Mouse (Mus musculus): ENCODE results near the gene Tmem205. TPM values are rescaled to one million over a fixed set of nuclear protein-coding genes. Genes with fewer than 3 reads are reported as not detected.
A peak's percentile ranks its signal among the peaks of the same experiment; 100 is the strongest.

The Tmem205 gene
- polyA plus RNA-seq, 1 experiment from 2014 or later: 36.9 TPM

DNA sequence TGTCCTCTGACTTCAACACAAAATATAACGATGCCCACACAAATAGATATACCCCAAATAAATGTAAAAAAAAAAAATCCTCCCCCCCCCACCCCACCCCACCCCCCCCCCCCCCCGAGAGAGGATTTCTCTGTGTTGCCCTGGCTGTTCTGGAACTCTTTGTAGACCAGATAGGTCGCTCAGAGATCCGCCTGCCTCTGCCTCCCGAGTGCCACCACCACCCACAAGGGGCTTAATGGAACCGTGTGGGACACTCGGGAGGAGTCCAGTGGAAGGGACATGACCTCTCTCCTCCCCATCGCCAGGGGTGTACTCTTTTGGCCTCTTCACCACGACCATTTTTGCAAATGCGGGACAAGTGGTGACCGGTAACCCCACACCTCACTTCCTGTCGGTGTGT, 15.7 kb upstream of the Tmem205 start:
- H3K36me3 ChIP-seq: peaks cover 21% of the 10 kb centered on the region; the same call in 1 of the 2 replicates
- H3K27ac ChIP-seq (replicated peaks): no peak overlapping the region
- H3K9me3 ChIP-seq: no peaks in the 10 kb centered on the region
- H3K9ac ChIP-seq (replicated peaks): no peak overlapping the region
- no peak for ATAC-seq (ENCODE audit: low FRiP score, low read depth)
- H3K4me2 ChIP-seq (replicated peaks): no peak overlapping the region
- no peak overlapping the region for H3K4me3 ChIP-seq
- 81% methylated on average over 12 of the region's 12 CpGs for WGBS
- H3K4me1 ChIP-seq: peaks cover 19% of the 10 kb centered on the region
- H3K27me3 ChIP-seq: peaks cover 22% of the 10 kb centered on the region

- peaks cover 20% of the 10 kb centered on the region for H3K4me1 ChIP-seq
- H3K27me3 ChIP-seq: peaks cover 8% of the 10 kb centered on the region; the same call in 1 of the 2 replicates
- no peak overlapping the region for H3K27ac ChIP-seq (replicated peaks)
- ATAC-seq (ENCODE audit: low FRiP score, low read depth): no peak
- H3K36me3 ChIP-seq: peaks cover 18% of the 10 kb centered on the region; the same call in 1 of the 2 replicates
- peak overlapping the region; percentile 67 for H3K4me3 ChIP-seq
- WGBS: 87% methylated on average over 4 of the region's 4 CpGs
- no peaks in the 10 kb centered on the region for H3K9me3 ChIP-seq
- peak overlapping the region; percentile 74 for H3K4me2 ChIP-seq (replicated peaks)
- 0 out of 2 replicates have a peak overlapping the region, but pooled peaks have one; percentile 37 for H3K9ac ChIP-seq (replicated peaks)
Measured at GRCm38 (mm10) chr9:21938234-21938855, 11.0 kb upstream of the Tmem205 start.

GRCm38 (mm10) chr9:21937711-21938175, 10.4 kb upstream of the Tmem205 start:
- Histone ChIP-seq H3K27me3 (0 out of 2 replicates have a peak, but pooled peaks cover 6% of the 10 kb centered on the region), H3K4me3 (peak overlapping the region; percentile 67), H3K4me1 (peaks cover 20% of the 10 kb centered on the region), H3K36me3 (peaks cover 18% of the 10 kb centered on the region; the same call in 1 of the 2 replicates), H3K9me3 (no peaks in the 10 kb centered on the region), H3K4me2 (replicated peaks) (peak overlapping the region; percentile 74), H3K27ac (replicated peaks) (no peak overlapping the region), H3K9ac (replicated peaks) (peak overlapping the region; percentile 78)
- WGBS: 77% methylated on average over 4 of the region's 4 CpGs
- ATAC-seq (ENCODE audit: low FRiP score, low read depth): peak; percentile 1; the same call in 1 of the 2 replicates

DNA sequence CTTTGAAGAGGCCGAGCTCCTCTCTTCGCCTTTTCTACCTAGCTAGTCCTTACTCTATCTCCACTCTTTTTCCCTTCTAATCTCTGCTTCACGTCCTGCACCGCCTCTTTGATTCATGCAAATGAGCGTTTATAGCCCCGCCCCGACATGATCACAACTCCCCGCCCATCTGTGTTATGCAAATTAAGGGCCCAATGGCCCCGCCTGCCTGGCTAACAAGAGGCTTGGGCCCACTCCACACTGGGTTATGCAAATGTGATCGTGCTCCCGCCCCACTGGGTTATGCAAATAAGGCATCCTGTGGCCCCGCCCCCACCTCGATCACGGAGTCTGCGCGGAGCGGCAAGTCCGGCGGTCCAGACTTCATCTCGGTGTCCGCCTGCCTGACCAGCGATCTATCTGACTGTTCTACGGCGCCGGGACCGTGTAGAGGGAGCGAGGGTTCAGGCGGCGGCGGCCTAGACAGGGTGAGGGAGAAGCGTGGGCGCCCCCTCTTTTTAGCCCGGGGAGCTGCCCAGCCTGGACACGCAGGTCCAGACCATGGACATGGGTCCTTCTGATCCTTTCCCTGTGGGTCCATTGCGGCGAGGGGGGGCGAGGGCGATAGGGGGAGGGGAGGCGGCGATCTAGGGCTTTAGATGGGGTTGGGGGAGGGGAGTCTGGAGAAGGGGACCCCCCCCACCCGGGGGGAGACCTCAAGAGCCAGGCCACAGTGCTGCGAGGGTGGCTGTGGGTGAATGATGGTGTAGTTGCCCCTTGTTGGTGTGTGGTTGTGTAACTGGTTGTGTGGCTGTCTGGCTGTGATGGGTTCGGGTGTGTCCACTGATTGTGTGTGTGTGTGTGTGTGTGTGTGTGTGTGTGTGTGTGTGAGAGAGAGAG, 9.6 kb upstream of the Tmem205 start, which contains the start of gene Plppr2:
Plppr2 (plus strand) TSS at position 342 of the 879 bp plus-strand sequence.
- Histone ChIP-seq H3K27ac (replicated peaks) (peak within 1 kb of the TSS; percentile 83), H3K36me3 (peaks cover 18% of the 10 kb centered on the region; the same call in 1 of the 2 replicates), H3K9me3 (no peaks in the 10 kb centered on the region), H3K27me3 (0 out of 2 replicates have a peak, but pooled peaks cover 6% of the 10 kb centered on the region), H3K4me2 (replicated peaks) (peak within 1 kb of the TSS; percentile 74), H3K9ac (replicated peaks) (peak within 1 kb of the TSS; percentile 78), H3K4me1 (peaks cover 20% of the 10 kb centered on the region), H3K4me3 (peak within 1 kb of the TSS; percentile 67)
- 3% methylated on average over 40 of the region's 43 CpGs for WGBS
- ATAC-seq (ENCODE audit: low FRiP score, low read depth): peak; percentile 94

GRCm38 (mm10) chr9:21935466-21936131, 8.2 kb upstream of the Tmem205 start:
- H3K36me3 ChIP-seq: 0 out of 2 replicates have a peak, but pooled peaks cover 10% of the 10 kb centered on the region
- H3K9me3 ChIP-seq: no peaks in the 10 kb centered on the region
- H3K27ac ChIP-seq (replicated peaks): no peak overlapping the region
- H3K4me3 ChIP-seq: no peak overlapping the region
- H3K9ac ChIP-seq (replicated peaks): no peak overlapping the region
- peaks cover 20% of the 10 kb centered on the region for H3K4me1 ChIP-seq
- H3K4me2 ChIP-seq (replicated peaks): peak overlapping the region; percentile 74; the same call in 1 of the 2 replicates
- no peak for ATAC-seq (ENCODE audit: low FRiP score, low read depth)
- WGBS: 86% methylated on average over 7 of the region's 7 CpGs
- H3K27me3 ChIP-seq: peaks cover 6% of the 10 kb centered on the region; the same call in 1 of the 2 replicates

DNA sequence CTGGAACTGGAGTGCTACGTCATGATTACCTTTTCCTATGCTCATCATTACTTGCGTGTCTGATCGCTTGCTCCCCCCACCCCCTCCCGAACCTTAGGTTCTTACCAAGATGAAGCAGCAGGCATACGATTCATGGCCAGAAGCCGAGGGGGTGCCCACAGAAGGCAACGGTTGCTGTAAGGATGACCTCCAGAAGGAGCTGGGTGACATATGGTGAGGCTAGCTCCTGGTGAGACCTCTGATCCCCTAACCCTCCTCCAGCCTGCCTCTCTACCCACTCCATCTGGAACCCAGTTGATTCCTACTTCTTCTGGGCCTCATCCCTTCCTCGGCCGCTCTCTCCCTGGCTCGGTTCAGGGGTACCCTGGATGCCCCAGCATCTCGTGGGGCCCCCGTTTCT, 6.7 kb upstream of the Tmem205 start:
- Histone ChIP-seq H3K27me3 (peaks cover 6% of the 10 kb centered on the region; the same call in 1 of the 2 replicates), H3K27ac (replicated peaks) (no peak overlapping the region), H3K4me3 (no peak overlapping the region), H3K4me1 (peaks cover 18% of the 10 kb centered on the region), H3K36me3 (0 out of 2 replicates have a peak, but pooled peaks cover 3% of the 10 kb centered on the region), H3K4me2 (replicated peaks) (no peak overlapping the region), H3K9me3 (no peaks in the 10 kb centered on the region), H3K9ac (replicated peaks) (no peak overlapping the region)
- 86% methylated on average over 12 of the region's 12 CpGs for WGBS
- no peak for ATAC-seq (ENCODE audit: low FRiP score, low read depth)

GRCm38 (mm10) chr9:21932445-21933137, 5.2 kb upstream of the Tmem205 start:
- peaks cover 6% of the 10 kb centered on the region; the same call in 1 of the 2 replicates for H3K27me3 ChIP-seq
- WGBS: 64% methylated on average over 12 of the region's 12 CpGs
- no peaks in the 10 kb centered on the region for H3K36me3 ChIP-seq
- no peak overlapping the region for H3K4me3 ChIP-seq
- peaks cover 7% of the 10 kb centered on the region for H3K4me1 ChIP-seq
- H3K9me3 ChIP-seq: no peaks in the 10 kb centered on the region
- no peak overlapping the region for H3K27ac ChIP-seq (replicated peaks)
- H3K4me2 ChIP-seq (replicated peaks): no peak overlapping the region
- H3K9ac ChIP-seq (replicated peaks): no peak overlapping the region
- no peak for ATAC-seq (ENCODE audit: low FRiP score, low read depth)

DNA sequence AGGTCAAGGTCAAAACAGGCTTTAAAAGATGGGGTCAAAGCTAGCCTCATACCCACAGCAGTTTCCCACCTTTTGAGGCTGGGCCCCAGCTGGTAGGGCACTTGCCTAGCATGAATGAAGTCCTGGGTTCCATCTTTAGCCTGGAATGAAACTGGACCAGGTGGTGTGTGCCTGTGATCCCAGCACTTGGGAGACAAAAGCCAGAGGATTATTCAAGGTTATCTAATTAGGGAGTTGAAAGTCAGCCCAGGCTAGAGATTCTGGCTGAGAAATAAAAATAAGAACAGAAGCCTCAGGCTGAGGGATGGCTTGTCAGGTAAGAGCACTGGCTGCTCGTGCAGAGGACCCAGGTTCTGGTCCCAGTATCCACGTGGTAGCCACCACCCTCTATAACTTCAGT, 4.7 kb upstream of the Tmem205 start:
- Histone ChIP-seq H3K27ac (replicated peaks) (no peak overlapping the region), H3K27me3 (peaks cover 6% of the 10 kb centered on the region; the same call in 1 of the 2 replicates), H3K4me2 (replicated peaks) (no peak overlapping the region), H3K9ac (replicated peaks) (no peak overlapping the region), H3K36me3 (no peaks in the 10 kb centered on the region), H3K4me1 (peaks cover 5% of the 10 kb centered on the region; the same call in 1 of the 2 replicates), H3K9me3 (no peaks in the 10 kb centered on the region), H3K4me3 (no peak overlapping the region)
- 65% methylated on average over 2 of the region's 2 CpGs for WGBS
- no peak for ATAC-seq (ENCODE audit: low FRiP score, low read depth)

GRCm38 (mm10) chr9:21929208-21929607, 1.9 kb upstream of the Tmem205 start:
- Histone ChIP-seq H3K9ac (replicated peaks) (no peak overlapping the region), H3K36me3 (0 out of 2 replicates have a peak, but pooled peaks cover 5% of the 10 kb centered on the region), H3K9me3 (no peaks in the 10 kb centered on the region), H3K4me2 (replicated peaks) (no peak overlapping the region), H3K4me1 (peaks cover 15% of the 10 kb centered on the region), H3K27me3 (peaks cover 3% of the 10 kb centered on the region; the same call in 1 of the 2 replicates), H3K4me3 (no peak overlapping the region), H3K27ac (replicated peaks) (no peak overlapping the region)
- no peak for ATAC-seq (ENCODE audit: low FRiP score, low read depth)
- 85% methylated on average over 3 of the region's 3 CpGs for WGBS

DNA sequence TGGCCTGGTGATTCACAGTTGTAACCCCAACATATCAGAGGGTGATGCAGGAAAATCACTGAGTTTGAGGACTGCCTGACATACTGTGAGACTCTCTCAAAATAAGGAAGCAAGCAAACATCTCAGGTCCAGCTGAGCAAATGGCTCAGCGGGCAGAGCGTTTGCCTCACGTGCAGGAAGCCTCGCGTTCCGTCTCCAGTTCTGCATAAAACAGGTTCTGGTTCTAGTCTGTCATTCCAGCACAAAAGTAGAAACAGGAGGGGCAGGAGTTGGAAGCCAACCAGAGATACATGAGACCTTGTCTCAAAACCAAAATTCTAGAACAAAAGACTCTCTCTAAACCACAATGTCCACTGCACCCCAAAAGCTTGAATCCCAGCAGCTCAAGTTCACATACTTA, 572 bp downstream of the Tmem205 start:
- Histone ChIP-seq H3K9me3 (no peaks in the 10 kb centered on the region), H3K9ac (replicated peaks) (peak overlapping the region; percentile 72), H3K27ac (replicated peaks) (peak overlapping the region; percentile 61), H3K4me1 (peaks cover 15% of the 10 kb centered on the region), H3K27me3 (no peaks in the 10 kb centered on the region; the same call in 1 of the 2 replicates), H3K4me3 (peak overlapping the region; percentile 53), H3K36me3 (0 out of 2 replicates have a peak, but pooled peaks cover 5% of the 10 kb centered on the region), H3K4me2 (replicated peaks) (peak overlapping the region; percentile 68)
- no peak for ATAC-seq (ENCODE audit: low FRiP score, low read depth)
- 4% methylated on average over 6 of the region's 6 CpGs for WGBS

- peak overlapping the region; percentile 53; the same call in 1 of the 2 replicates for H3K4me3 ChIP-seq
- H3K9me3 ChIP-seq: no peaks in the 10 kb centered on the region
- 0 out of 2 replicates have a peak, but pooled peaks cover 5% of the 10 kb centered on the region for H3K36me3 ChIP-seq
- WGBS: 74% methylated on average over 6 of the region's 6 CpGs
- no peaks in the 10 kb centered on the region for H3K27me3 ChIP-seq
- H3K4me1 ChIP-seq: peaks cover 15% of the 10 kb centered on the region
- H3K9ac ChIP-seq (replicated peaks): no peak overlapping the region
- no peak for ATAC-seq (ENCODE audit: low FRiP score, low read depth)
- H3K4me2 ChIP-seq (replicated peaks): peak overlapping the region; percentile 68
- no peak overlapping the region for H3K27ac ChIP-seq (replicated peaks)
Measured at GRCm38 (mm10) chr9:21926155-21926554, 1.2 kb downstream of the Tmem205 start.

Measured in midbrain, embryonic 12.5 days (tissue).